Comparison of ENCODE assay signal across 29 mouse cellular contexts in the genomic region with DNA sequence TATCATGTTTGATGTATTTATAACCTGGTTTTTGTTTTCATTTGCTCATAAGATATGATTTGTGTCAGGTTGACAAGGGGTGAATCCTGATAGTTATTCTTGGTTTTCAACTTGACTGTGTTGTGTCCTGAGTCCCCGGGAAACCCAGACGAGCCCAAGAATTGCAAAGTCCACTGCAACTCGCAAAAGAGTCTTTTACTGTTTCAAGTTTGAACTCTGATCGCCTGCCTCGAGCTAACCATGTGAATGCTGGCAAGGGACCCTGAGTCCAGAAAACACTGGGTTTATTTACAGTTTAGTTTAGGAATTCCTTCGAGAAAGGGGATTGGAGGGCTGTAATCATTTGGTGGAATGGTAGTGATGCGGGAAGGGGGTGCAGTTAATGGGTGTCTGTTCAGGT. TPM values are rescaled to one million over a fixed set of nuclear protein-coding genes. Genes with fewer than 3 reads are reported as not detected.
DNase-seq lines count a peak whose midpoint lies in the region; ATAC-seq lines count a peak whose summit lies in the region.
"Had no signal": no experiment of that assay in that cellular context is flagged by ENCODE, and none has a peak within 500 bp of the region (broad histone marks: within the 10 kb centered on the region; RNA-seq: fewer than 3 reads in every experiment).

No protein-coding gene starts in this region.

- H3K4me1 ChIP-seq in kidney, embryonic 15.5 days: no peaks in the 10 kb centered on the region
- no peaks in the 10 kb centered on the region for H3K4me1 ChIP-seq in kidney, embryonic 14.5 days (ENCODE audit: control insufficient read depth, insufficient read depth, low read length)
- H3K4me1 ChIP-seq: forebrain, embryonic 10.5 days; forebrain, embryonic 13.5 days; hindbrain, embryonic 12.5 days; hindbrain, embryonic 15.5 days had no signal

- no peak overlapping the region for H3K27ac ChIP-seq in kidney, embryonic 15.5 days
- no peak overlapping the region for H3K27ac ChIP-seq in kidney, embryonic 14.5 days (ENCODE audit: low read depth, low read length)
- H3K27ac ChIP-seq: forebrain, embryonic 10.5 days; forebrain, embryonic 13.5 days; hindbrain, embryonic 12.5 days; hindbrain, embryonic 15.5 days had no signal

- DNase-seq in kidney, adult 11 months: peak; percentile 45
- peak; percentile 39 to 51 for DNase-seq in kidney, adult 8-10 months
- peak; percentile 51 to 69 for DNase-seq in kidney, postnatal 36 days
- DNase-seq: adrenal gland, adult 8-10 months; adrenal gland, postnatal 25 days; cerebellum, adult 11-12 months; cerebellum, adult 8-10 months; cerebellum, postnatal 10 days; cerebellum, postnatal 36 days; gastrocnemius, postnatal 10 days; gastrocnemius, postnatal 36 days; heart, adult 11 months had no signal

- no peak for ATAC-seq in kidney, embryonic 15.5 days (replicated peaks; ENCODE audit: low FRiP score)
- ATAC-seq in kidney, embryonic 14.5 days (ENCODE audit: low FRiP score, low TSS enrichment): no peak
- no peak for ATAC-seq in granulocyte monocyte progenitor cell, adult 5-6 weeks (replicated peaks; ENCODE audit: poor library complexity, severe bottlenecking)
- ATAC-seq: activated CD4-positive, CD25-positive, alpha-beta regulatory T cell, adult 4 months; forebrain, embryonic 13.5 days; forebrain, embryonic 16.5 days had no signal

- H3K4me2 ChIP-seq in kidney, embryonic 15.5 days: no peak overlapping the region
- no peak overlapping the region for H3K4me2 ChIP-seq in kidney, embryonic 14.5 days (replicated peaks; ENCODE audit: low read depth, low read length)
- H3K4me2 ChIP-seq: forebrain, embryonic 13.5 days; heart, embryonic 11.5 days; hindbrain, embryonic 12.5 days; hindbrain, embryonic 15.5 days had no signal

- H3K9me3 ChIP-seq in kidney, embryonic 15.5 days (replicated peaks): no peaks in the 10 kb centered on the region
- no peaks in the 10 kb centered on the region for H3K9me3 ChIP-seq in kidney, embryonic 14.5 days (ENCODE audit: control insufficient read depth, low read length)
- H3K9me3 ChIP-seq: forebrain, embryonic 10.5 days; forebrain, embryonic 13.5 days; hindbrain, embryonic 12.5 days; hindbrain, embryonic 15.5 days had no signal

- no peak overlapping the region for H3K9ac ChIP-seq in kidney, embryonic 15.5 days
- H3K9ac ChIP-seq in kidney, embryonic 14.5 days (ENCODE audit: low read depth, low read length): no peak overlapping the region
- H3K9ac ChIP-seq: forebrain, embryonic 13.5 days; hindbrain, embryonic 12.5 days; hindbrain, embryonic 15.5 days had no signal

- 25% methylated on average over 7 of the region's 7 CpGs for WGBS in kidney, embryonic 15.5 days
- 35% methylated on average over 7 of the region's 7 CpGs for WGBS in kidney, embryonic 14.5 days

- H3K36me3 ChIP-seq in kidney, embryonic 15.5 days: no peaks in the 10 kb centered on the region
- no peaks in the 10 kb centered on the region for H3K36me3 ChIP-seq in kidney, embryonic 14.5 days (ENCODE audit: control insufficient read depth, insufficient read depth, low read length)
- H3K36me3 ChIP-seq: forebrain, embryonic 10.5 days; hindbrain, embryonic 12.5 days; hindbrain, embryonic 15.5 days had no signal

- H3K27me3 ChIP-seq in kidney, embryonic 15.5 days: no peaks in the 10 kb centered on the region
- H3K27me3 ChIP-seq in kidney, embryonic 14.5 days (ENCODE audit: control insufficient read depth, insufficient read depth, low read length): no peaks in the 10 kb centered on the region
- H3K27me3 ChIP-seq: forebrain, embryonic 13.5 days; hindbrain, embryonic 12.5 days; hindbrain, embryonic 15.5 days had no signal

- H3K4me3 ChIP-seq in kidney, embryonic 15.5 days (replicated peaks): no peak overlapping the region
- no peak overlapping the region for H3K4me3 ChIP-seq in kidney, embryonic 14.5 days (ENCODE audit: low read length)
- H3K4me3 ChIP-seq: forebrain, embryonic 10.5 days; forebrain, embryonic 13.5 days; hindbrain, embryonic 12.5 days; hindbrain, embryonic 15.5 days had no signal

RNA-seq across cellular contexts. Expression of a gene that starts 14.0 kb away (rescaled TPM):
- not detected in 2 replicates for polyA plus RNA-seq in kidney, embryonic 15.5 days (2015; fragmentation: Nextera tagmentation; extraction: Ambion mirVana)
- polyA plus RNA-seq in kidney, embryonic 14.5 days (2014; fragmentation: Nextera tagmentation; extraction: Ambion mirVana): not detected in 2 replicates
- total RNA-seq in granulocyte monocyte progenitor cell, adult 5-6 weeks (2014; fragmentation: Nextera tagmentation): 0.21 TPM in 1 of 2 replicates, not detected in the other
- not detected in 2 replicates for total RNA-seq in granulocyte monocyte progenitor cell, adult 5-6 weeks (2017)
- total RNA-seq: adrenal gland, adult 8-10 months; gastrocnemius, adult 18-20 months; gastrocnemius, postnatal 36 days; heart, adult 8-10 months; heart, postnatal 25 days; hematopoietic stem cell, adult 5-6 weeks had no signal
- polyA plus RNA-seq: activated CD4-positive, CD25-positive, alpha-beta regulatory T cell, adult 4 months; embryonic facial prominence, embryonic 11.5 days; forebrain, embryonic 10.5 days; heart, embryonic 11.5 days; heart, embryonic 14.5 days; heart, postnatal 0 days had no signal

RNA-seq across cellular contexts. Expression of a gene that starts 36.5 kb away (rescaled TPM):
- 36.8 and 40.2 TPM in 2 replicates for polyA plus RNA-seq in kidney, embryonic 15.5 days (2015; fragmentation: Nextera tagmentation; extraction: Ambion mirVana)
- polyA plus RNA-seq in kidney, embryonic 14.5 days (2014; fragmentation: Nextera tagmentation; extraction: Ambion mirVana): 28.4 and 53.0 TPM in 2 replicates
- 29.3 and 58.4 TPM in 2 replicates for total RNA-seq in granulocyte monocyte progenitor cell, adult 5-6 weeks (2014; fragmentation: Nextera tagmentation)
- 26.5 and 31.8 TPM in 2 replicates for total RNA-seq in granulocyte monocyte progenitor cell, adult 5-6 weeks (2017)
